Mouse (Mus musculus): ENCODE results near the gene Speer2. TPM values are rescaled to one million over a fixed set of nuclear protein-coding genes. Genes with fewer than 3 reads are reported as not detected.

The Speer2 gene
- polyA plus RNA-seq (2015; fragmentation: Nextera tagmentation; extraction: Ambion mirVana), result not detected in 2 replicates

GRCm38 (mm10) chr16:69863644-69864043 is at the start of gene Speer2:
Gene Speer2 (minus strand): TSS chr16:69863744.

